Mouse (Mus musculus) MEL (cell line): ENCODE measurements around the gene Pex14.

ENCODE experiments used
- BHLHE40 ChIP-seq: IDR thresholded peaks from 2 replicates; pipeline ENCODE4 v1.6.1; 2012; ENCODE audit warnings: low read depth, mild to moderate bottlenecking, inconsistent platforms, low read length, improper control_type of control experiment, borderline replicate concordance
- CHD2 ChIP-seq: IDR thresholded peaks from 2 replicates; pipeline ENCODE4 v1.6.1; 2011; ENCODE audit warnings: low read length, improper control_type of control experiment
- CTCF ChIP-seq, 3 experiments: IDR thresholded peaks in 2 of 3; conservative IDR thresholded peaks in 1 of 3; 2 replicates each; pipeline ENCODE4 v1.5.1; 2011 to 2012; ENCODE audit warnings: low read length in 3 of 3, low read depth in 2 of 3, mild to moderate bottlenecking in 2 of 3, improper control_type of control experiment in 1 of 3, inconsistent platforms in 1 of 3, mixed read lengths in 1 of 3, moderate library complexity in 1 of 3; ENCODE audit not compliant: control insufficient read depth in 1 of 3, insufficient read depth in 1 of 3, poor library complexity in 1 of 3, severe bottlenecking in 1 of 3
- E2F4 ChIP-seq: IDR thresholded peaks from 2 replicates; pipeline ENCODE4 v1.6.1; 2011; ENCODE audit warnings: low read depth, low read length, improper control_type of control experiment, borderline replicate concordance
- EP300 ChIP-seq, 2 experiments: IDR thresholded peaks; 2 replicates each; pipeline ENCODE4 v1.6.1; 2011; ENCODE audit warnings: improper control_type of control experiment in 2 of 2, low read length in 2 of 2, low read depth in 1 of 2, mild to moderate bottlenecking in 1 of 2
- GABPA ChIP-seq: IDR thresholded peaks from 2 replicates; pipeline ENCODE4 v1.6.1; 2012; ENCODE audit warnings: low read depth, mild to moderate bottlenecking, inconsistent platforms, low read length, improper control_type of control experiment, moderate library complexity
- GATA1 ChIP-seq: IDR thresholded peaks from 2 replicates; pipeline ENCODE4 v1.6.1; 2011; ENCODE audit warnings: low read depth, low read length, improper control_type of control experiment
- POLR2A ChIP-seq, 2 experiments: IDR thresholded peaks; 2 replicates each; pipeline ENCODE4 v1.6.1; 2011 to 2012; ENCODE audit warnings: low read length in 2 of 2, mild to moderate bottlenecking in 2 of 2, control low read depth in 1 of 2, improper control_type of control experiment in 1 of 2, low read depth in 1 of 2, moderate library complexity in 1 of 2; ENCODE audit not compliant: control insufficient read depth in 1 of 2, insufficient read depth in 1 of 2, poor library complexity in 1 of 2
- SMC3 ChIP-seq: IDR thresholded peaks from 2 replicates; pipeline ENCODE4 v1.6.1; 2011; ENCODE audit warnings: low read depth, low read length, improper control_type of control experiment
- ZKSCAN1 ChIP-seq: IDR thresholded peaks from 2 replicates; pipeline ENCODE4 v1.6.1; 2012; ENCODE audit warnings: low read depth, mild to moderate bottlenecking, inconsistent platforms, low read length, improper control_type of control experiment, moderate library complexity

- TF ChIP-seq GABPA: no peak
- no peak for TF ChIP-seq POLR2A (IDR thresholded peaks at IDR 0.05; ENCODE audit: control insufficient read depth in 1 of 2, insufficient read depth in 1 of 2, low read depth in 1 of 2, low read length in 2 of 2, poor library complexity in 1 of 2)
- no peak for TF ChIP-seq EP300 (IDR thresholded peaks at IDR 0.05; ENCODE audit: low read depth in 1 of 2, low read length in 2 of 2)
- no peak for TF ChIP-seq CHD2
- TF ChIP-seq CTCF (IDR thresholded peaks at IDR 0.05 in 2 of 3, conservative IDR thresholded peaks at IDR 0.05 in 1 of 3; ENCODE audit: control insufficient read depth in 1 of 3, insufficient read depth in 1 of 3, low read depth in 2 of 3, low read length in 3 of 3, poor library complexity in 1 of 3, severe bottlenecking in 1 of 3): no peak
- no peak for TF ChIP-seq BHLHE40
- TF ChIP-seq ZKSCAN1: no peak
- TF ChIP-seq E2F4: no peak
- no peak for TF ChIP-seq GATA1
- no peak for TF ChIP-seq SMC3
Observed at GRCm38 (mm10) chr4:148925589-148926359, 173.9 kb downstream of the Pex14 start.
